Mouse (Mus musculus) ES-E14 (cell line): Measurements from ENCODE around the gene Gm6592. TPM values are rescaled to one million over a fixed set of nuclear protein-coding genes. Genes with fewer than 3 reads are reported as not detected.
"Not testable (repeated sequence)": the region's sequence is repeated elsewhere in the genome, so short reads cannot be mapped to it uniquely, and the experiment has no call there.

Source experiments
- DNase-seq: peaks from one replicate; pipeline ENCODE4 v3.0.0-alpha.2; 2013; ENCODE audit warnings: low read depth, low spot score
- H3K27ac ChIP-seq: 2 replicates; pipeline ENCODE4 v1.5.1; 2012; ENCODE audit warnings: low read depth, mild to moderate bottlenecking, low read length, moderate library complexity, mixed read lengths; ENCODE audit not compliant: poor library complexity, insufficient read depth, severe bottlenecking
- H3K36me3 ChIP-seq: 2 replicates; pipeline ENCODE4 v1.6.1; 2012; ENCODE audit warnings: mild to moderate bottlenecking, low read length, moderate library complexity, mixed read lengths; ENCODE audit not compliant: control insufficient read depth, poor library complexity, insufficient read depth, severe bottlenecking
- H3K4me1 ChIP-seq, 2 experiments: fragments of 150-350 bp in 1 of 2; sonication (generic) in 1 of 2; 2 replicates each; pipeline ENCODE4 v1.6.1; 2012; ENCODE audit warnings: low read length in 2 of 2, mild to moderate bottlenecking in 1 of 2, mixed read lengths in 1 of 2; ENCODE audit not compliant: control insufficient read depth in 2 of 2, insufficient read depth in 2 of 2, poor library complexity in 1 of 2
- H3K4me3 ChIP-seq, 2 experiments: fragments of 150-350 bp in 1 of 2; sonication (generic) in 1 of 2; 2 replicates each; pipeline ENCODE4 v1.5.1; 2012; ENCODE audit warnings: low read length in 2 of 2, low read depth in 1 of 2, mild to moderate bottlenecking in 1 of 2, mixed read lengths in 1 of 2; ENCODE audit not compliant: insufficient read depth in 1 of 2, poor library complexity in 1 of 2, severe bottlenecking in 1 of 2
- H3K9ac ChIP-seq: 2 replicates; pipeline ENCODE4 v1.6.1; 2012; ENCODE audit warnings: low read depth, mild to moderate bottlenecking, low read length, mixed read lengths; ENCODE audit not compliant: poor library complexity, insufficient read depth, severe bottlenecking
- H3K9me3 ChIP-seq: fragments of 150-350 bp; sonication (generic); 2 replicates; pipeline ENCODE4 v1.6.1; 2012; ENCODE audit warnings: low read depth, mild to moderate bottlenecking, low read length; ENCODE audit not compliant: control insufficient read depth, insufficient read depth
- CHD2 ChIP-seq: IDR thresholded peaks from 2 replicates; pipeline ENCODE4 v1.6.1; 2014; ENCODE audit warnings: mild to moderate bottlenecking, low read depth, low read length, inconsistent platforms
- HCFC1 ChIP-seq: IDR thresholded peaks from 2 replicates; pipeline ENCODE4 v1.6.1; 2012; ENCODE audit warnings: low read length, inconsistent platforms, borderline replicate concordance; ENCODE audit not compliant: insufficient read depth
- MAFK ChIP-seq: IDR thresholded peaks from 2 replicates; pipeline ENCODE4 v1.6.1; 2014; ENCODE audit warnings: mild to moderate bottlenecking, low read depth, low read length, inconsistent platforms; ENCODE audit not compliant: insufficient read depth
- ZC3H11A ChIP-seq: IDR thresholded peaks from 2 replicates; pipeline ENCODE4 v1.6.1; 2012; ENCODE audit warnings: low read depth, mild to moderate bottlenecking, inconsistent platforms, low read length, borderline replicate concordance
- ZNF384 ChIP-seq: IDR thresholded peaks from 2 replicates; pipeline ENCODE4 v1.6.1; 2012; ENCODE audit warnings: low read depth, low read length, inconsistent platforms
- in situ Hi-C, 2 experiments: fragments of 600-800 bp; cut with MboI; formaldehyde crosslinking; loops; one replicate each; pipeline ENCODE4 v1.15.1; 2025; ENCODE audit warnings: low sequenced_read_pairs in 2 of 2, inconsistent platforms in 1 of 2; ENCODE audit not compliant: unreplicated experiment in 2 of 2
- total RNA-seq: library from RNA; depleted of rRNA; stranded (reverse); fragments of 300-350 nt; gene quantifications from 2 replicates; pipeline ENCODE4 v1.2.3, GENCODE M21; 2012; rRNA removed

Gm6592 gene
- not detected in 2 replicates for total RNA-seq

DNA sequence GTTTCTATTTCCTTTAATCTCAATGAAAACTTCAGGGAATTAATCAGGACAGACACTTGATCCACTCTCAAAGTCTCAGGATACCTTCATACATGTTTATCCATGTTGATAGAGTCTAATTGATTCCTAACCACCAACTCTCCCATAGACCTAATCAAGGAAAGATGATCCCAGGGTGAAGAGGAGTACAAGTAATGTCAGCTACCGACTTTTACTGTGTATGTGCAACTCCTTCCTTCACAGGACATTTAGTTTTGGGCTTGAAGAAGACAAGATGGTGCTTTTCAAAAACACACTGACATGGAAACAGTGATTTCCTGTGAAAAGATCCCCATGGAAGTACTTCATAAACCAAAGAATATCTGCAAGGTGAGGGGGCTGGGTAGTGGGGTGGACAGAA, at the start of gene Gm6592:
Gene Gm6592 (plus strand): TSS at position 301 of the 400 bp plus-strand sequence.
- Histone ChIP-seq H3K27ac (no peak within 1 kb of the TSS), H3K4me3 (no peak within 1 kb of the TSS), H3K36me3 (no peaks in the 10 kb centered on the region), H3K9me3 (no peaks in the 10 kb centered on the region), H3K9ac (no peak within 1 kb of the TSS), H3K4me1 (no peaks in the 10 kb centered on the region)
- no peak for DNase-seq
- no peak for TF ChIP-seq HCFC1
- no peak for TF ChIP-seq ZNF384
- no peak for TF ChIP-seq MAFK
- no peak for TF ChIP-seq CHD2
- TF ChIP-seq ZC3H11A: no peak
- in situ Hi-C loops: no loop called here

DNA sequence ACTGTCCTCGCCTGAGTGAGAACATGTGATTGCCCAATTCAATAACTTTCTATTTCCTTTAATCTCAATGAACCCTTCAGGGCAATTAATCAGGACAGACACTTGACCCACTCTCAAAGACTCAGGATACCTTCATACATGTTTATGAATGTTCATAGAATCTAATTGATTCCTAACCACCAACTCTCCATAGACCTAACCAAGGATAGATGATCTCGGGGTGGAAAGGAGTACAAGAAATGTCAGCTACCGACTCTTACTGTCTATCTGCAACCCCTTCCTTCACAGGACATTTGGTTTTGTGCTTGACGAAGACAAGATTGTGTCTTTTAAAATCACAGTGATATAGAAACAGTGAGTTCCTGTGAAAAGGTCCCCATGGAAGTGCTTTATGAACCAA, 40.4 kb upstream of the Gm6592 start, which contains the start of gene Ssxb5:
Gene Ssxb5 (plus strand): TSS at position 301 of the 400 bp plus-strand sequence.
- H3K4me3 ChIP-seq, H3K36me3 ChIP-seq, H3K9me3 ChIP-seq, in situ Hi-C loops, H3K9ac ChIP-seq, DNase-seq, H3K27ac ChIP-seq, H3K4me1 ChIP-seq: not testable (repeated sequence)

DNA sequence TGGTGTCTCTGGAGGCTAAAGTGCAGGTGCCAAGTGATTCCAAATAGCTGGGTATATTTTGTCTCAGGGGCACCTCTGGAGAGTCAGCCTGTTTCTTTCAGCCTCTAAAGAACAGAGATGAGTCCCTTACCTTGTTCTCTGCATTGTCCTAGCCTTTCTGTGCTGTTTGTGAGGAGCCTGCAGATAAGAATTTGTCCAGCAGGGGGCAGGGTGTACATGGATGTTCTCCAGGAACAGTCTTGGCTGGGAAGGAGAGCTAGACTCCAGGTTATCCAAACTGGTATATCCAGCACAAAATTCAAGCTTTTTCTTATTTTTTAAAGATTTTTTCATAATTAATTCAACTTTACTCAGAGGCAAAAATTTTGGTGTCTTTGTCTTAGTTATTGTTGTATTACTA, 11.8 kb upstream of the Gm6592 start:
- no peaks in the 10 kb centered on the region for H3K4me1 ChIP-seq
- no peak overlapping the region for H3K9ac ChIP-seq
- no peak for TF ChIP-seq ZNF384
- no peak for TF ChIP-seq CHD2
- TF ChIP-seq MAFK: no peak
- TF ChIP-seq HCFC1: no peak
- TF ChIP-seq ZC3H11A: no peak
- no peak overlapping the region for H3K27ac ChIP-seq
- H3K36me3 ChIP-seq: no peaks in the 10 kb centered on the region
- no peaks in the 10 kb centered on the region for H3K9me3 ChIP-seq
- in situ Hi-C loops: no loop called here
- DNase-seq: peak; percentile 13
- H3K4me3 ChIP-seq: no peak overlapping the region

DNA sequence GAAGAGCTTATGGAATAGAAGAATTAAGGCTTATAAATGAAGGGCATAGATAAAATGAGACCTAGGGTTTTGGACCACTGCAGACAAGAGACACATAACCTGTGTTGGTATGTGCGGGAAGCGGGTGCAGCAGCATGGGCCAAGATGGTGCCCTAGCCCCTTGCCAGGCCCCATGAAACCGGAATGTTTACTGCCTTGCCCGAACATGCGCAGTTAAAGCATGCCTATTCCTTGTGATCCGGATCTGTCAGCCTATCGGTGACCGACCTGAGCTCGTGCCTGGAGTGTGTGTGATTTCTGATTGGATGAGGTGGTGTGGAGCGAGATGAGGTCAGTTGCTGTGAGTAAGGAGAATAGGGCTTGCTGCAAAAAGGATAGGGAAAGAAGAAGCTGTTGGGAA, 8.7 kb downstream of the Gm6592 start:
- DNase-seq: no peak
- H3K4me3 ChIP-seq: no peak overlapping the region
- H3K36me3 ChIP-seq: no peaks in the 10 kb centered on the region
- in situ Hi-C loops: no loop called here
- TF ChIP-seq CHD2: no peak
- TF ChIP-seq HCFC1: no peak
- no peak for TF ChIP-seq MAFK
- TF ChIP-seq ZC3H11A: no peak
- no peak overlapping the region for H3K27ac ChIP-seq
- no peaks in the 10 kb centered on the region for H3K4me1 ChIP-seq
- no peaks in the 10 kb centered on the region for H3K9me3 ChIP-seq
- H3K9ac ChIP-seq: no peak overlapping the region

DNA sequence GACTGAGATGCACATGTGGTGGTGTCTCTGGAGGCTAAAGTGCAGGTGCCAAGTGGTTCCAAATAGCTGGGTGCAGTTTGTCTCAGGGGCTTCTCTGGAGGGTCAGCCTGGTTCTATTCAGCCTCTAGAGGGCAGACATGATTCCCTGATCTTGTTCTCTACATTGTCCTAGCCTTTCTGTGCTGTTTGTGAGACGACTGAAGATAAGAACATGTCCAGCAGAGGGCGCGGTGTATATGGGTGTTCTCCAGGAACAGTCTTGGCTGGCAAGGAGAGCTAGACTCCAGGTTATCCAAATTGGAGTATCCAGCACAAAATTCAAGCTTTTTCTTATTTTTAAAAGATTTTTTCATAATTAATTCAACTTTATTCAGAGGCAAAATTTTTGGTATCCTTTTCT, 20.5 kb downstream of the Gm6592 start:
- H3K4me1 ChIP-seq, in situ Hi-C loops, H3K27ac ChIP-seq, H3K36me3 ChIP-seq, H3K9ac ChIP-seq, H3K4me3 ChIP-seq, H3K9me3 ChIP-seq: not testable (repeated sequence)
- TF ChIP-seq ZC3H11A: 0 out of 2 replicates have a peak, but pooled peaks have one; percentile 20
- peak; percentile 75 for DNase-seq

DNA sequence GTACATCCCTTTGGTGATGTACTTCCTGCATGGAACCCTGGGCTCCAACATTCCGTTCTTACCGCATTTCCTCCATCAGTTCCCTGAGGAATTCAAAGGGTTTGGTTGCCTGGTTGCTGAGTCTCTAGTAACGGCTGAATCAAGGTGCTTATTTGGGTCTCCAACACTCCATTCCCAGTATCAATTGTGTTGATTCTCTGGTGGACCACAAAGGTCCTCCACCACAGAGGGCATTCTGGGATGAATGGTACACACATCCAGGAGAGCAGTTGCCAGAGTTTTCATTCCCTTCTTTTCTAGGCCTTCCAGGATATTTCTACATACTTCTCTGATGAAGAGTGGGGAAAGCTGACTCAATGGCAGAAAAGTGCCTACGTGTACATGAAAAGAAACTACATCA, 30.2 kb downstream of the Gm6592 start, which contains the start of gene Gm5751:
Gene Gm5751 (plus strand): TSS at position 301 of the 400 bp plus-strand sequence.
- in situ Hi-C loops, H3K4me3 ChIP-seq, H3K4me1 ChIP-seq, H3K9me3 ChIP-seq, DNase-seq, H3K9ac ChIP-seq, H3K36me3 ChIP-seq, H3K27ac ChIP-seq: not testable (repeated sequence)
